Mouse (Mus musculus) heart, postnatal 0 days (tissue): ENCODE measurements around the gene Capn12.

Source experiments
- CTCF ChIP-seq: IDR thresholded peaks from 2 replicates; pipeline ENCODE4 v1.5.1; 2016; ENCODE audit warnings: antibody characterized with exemption, control low read depth, low read depth
- EP300 ChIP-seq: IDR thresholded peaks from 2 replicates; pipeline ENCODE4 v1.6.1; 2016; ENCODE audit warnings: antibody characterized with exemption, low read depth

GRCm38 (mm10) chr7:28888701-28889161 is 7.5 kb downstream of the Capn12 start:
- TF ChIP-seq CTCF (no peak), EP300 (no peak)
